Mouse (Mus musculus) limb, embryonic 10.5 days (tissue): ENCODE results near the gene Them7. TPM values are rescaled to one million over a fixed set of nuclear protein-coding genes. Genes with fewer than 3 reads are reported as not detected.

Experiments
- DNase-seq: peaks from one replicate; pipeline ENCODE4 v3.0.0-alpha.2; 2017; ENCODE audit warnings: low spot score
- H3K27ac ChIP-seq: fragments of 300-500 bp; sonication (generic); 2 replicates; pipeline ENCODE4 v1.5.1; 2016; ENCODE audit warnings: mild to moderate bottlenecking
- H3K27me3 ChIP-seq: fragments of 300-500 bp; sonication (generic); 2 replicates; pipeline ENCODE4 v1.6.1; 2016; ENCODE audit warnings: low read depth, mild to moderate bottlenecking; ENCODE audit not compliant: poor library complexity, severe bottlenecking
- H3K36me3 ChIP-seq: fragments of 300-500 bp; sonication (generic); 2 replicates; pipeline ENCODE4 v1.6.1; 2016; ENCODE audit warnings: mild to moderate bottlenecking, moderate library complexity
- H3K4me1 ChIP-seq: fragments of 300-500 bp; sonication (generic); 2 replicates; pipeline ENCODE4 v1.6.1; 2016
- H3K4me3 ChIP-seq: fragments of 300-500 bp; sonication (generic); 2 replicates; pipeline ENCODE4 v1.5.1; 2016; ENCODE audit warnings: mild to moderate bottlenecking, moderate library complexity
- H3K9me3 ChIP-seq: fragments of 300-500 bp; sonication (generic); replicated peaks from 2 replicates; pipeline ENCODE4 v1.6.1; 2016; ENCODE audit warnings: mild to moderate bottlenecking
- WGBS: fragments of 180-500 bp; shearing (Covaris S2); methylation state at CpG from one replicate; pipeline ENCODE4 v1.1.7; 2016; 5-methylcytosine and 5-hydroxymethylcytosine counted together
- polyA plus RNA-seq: library from polyadenylated mRNA; unstranded; fragments of >200 nt; fragmentation: Nextera tagmentation; extraction: Ambion mirVana; gene quantifications from 2 replicates; pipeline ENCODE4 v1.2.1, GENCODE M21; 2016

Gene Them7
- polyA plus RNA-seq, 1 experiment from 2014 or later = 1.9 TPM

DNA sequence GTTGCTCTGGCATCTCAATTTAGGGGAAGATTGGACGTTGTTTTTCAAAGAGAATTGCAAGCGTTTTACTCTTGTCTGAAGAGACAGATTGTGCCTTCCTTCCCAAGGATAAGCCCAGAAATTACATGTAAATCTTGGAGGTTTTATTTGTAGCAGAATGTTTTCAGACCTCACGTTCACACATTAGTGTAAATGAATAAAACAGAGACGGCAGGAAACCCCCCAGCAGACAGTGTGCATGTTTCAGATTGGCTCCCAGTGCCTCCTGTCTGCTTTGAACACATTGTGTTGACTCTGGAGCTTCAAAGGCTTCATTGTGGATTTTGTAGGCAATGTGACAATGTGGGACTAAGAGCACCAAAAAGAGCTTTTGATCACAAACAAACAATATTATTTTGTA lies 60.7 kb downstream of the Them7 start:
- DNase-seq = no peak
- H3K9me3 ChIP-seq = no peaks in the 10 kb centered on the region
- no peaks in the 10 kb centered on the region for H3K36me3 ChIP-seq
- WGBS = 78% methylated on average over 4 of the region's 4 CpGs
- no peak overlapping the region for H3K4me3 ChIP-seq
- H3K27me3 ChIP-seq = no peaks in the 10 kb centered on the region
- no peaks in the 10 kb centered on the region for H3K4me1 ChIP-seq
- no peak overlapping the region for H3K27ac ChIP-seq

- Histone ChIP-seq H3K27ac (no peak overlapping the region), H3K36me3 (no peaks in the 10 kb centered on the region), H3K4me1 (no peaks in the 10 kb centered on the region), H3K9me3 (no peaks in the 10 kb centered on the region), H3K4me3 (no peak overlapping the region), H3K27me3 (no peaks in the 10 kb centered on the region)
- 79% methylated on average over 1 of the region's 1 CpGs for WGBS
- no peak for DNase-seq
Observed at GRCm38 (mm10) chr2:105295823-105296222, 71.7 kb downstream of the Them7 start.

DNA sequence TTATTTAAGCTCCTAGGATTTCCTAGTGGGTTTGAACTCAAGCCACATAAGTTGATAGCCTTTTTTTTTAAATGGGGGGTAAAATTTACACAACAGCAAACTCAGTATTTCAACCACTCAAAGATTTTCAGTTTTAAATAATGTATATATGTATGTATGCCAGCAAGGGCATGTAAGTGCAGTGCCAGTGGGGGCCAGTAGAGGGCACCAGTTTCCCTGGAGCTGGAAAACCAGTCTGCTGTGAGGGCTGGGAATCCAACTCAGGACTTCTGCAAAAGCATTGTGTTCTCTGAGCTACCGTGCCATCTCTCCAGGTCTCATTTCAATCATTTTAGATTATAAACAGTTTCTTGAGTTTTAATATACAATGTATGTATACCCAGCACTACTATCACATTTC lies 74.8 kb downstream of the Them7 start:
- Histone ChIP-seq H3K27ac (no peak overlapping the region), H3K9me3 (no peaks in the 10 kb centered on the region), H3K27me3 (no peaks in the 10 kb centered on the region), H3K4me1 (no peaks in the 10 kb centered on the region), H3K36me3 (no peaks in the 10 kb centered on the region), H3K4me3 (no peak overlapping the region)
- 88% methylated on average over 1 of the region's 1 CpGs for WGBS
- DNase-seq = no peak

- WGBS = 95% methylated on average over 8 of the region's 8 CpGs
- Histone ChIP-seq H3K27ac (no peak overlapping the region), H3K4me1 (no peaks in the 10 kb centered on the region), H3K9me3 (no peaks in the 10 kb centered on the region), H3K27me3 (no peaks in the 10 kb centered on the region), H3K4me3 (no peak overlapping the region), H3K36me3 (no peaks in the 10 kb centered on the region)
- no peak for DNase-seq
Observed at GRCm38 (mm10) chr2:105301082-105301481, 77.0 kb downstream of the Them7 start.

- 46% methylated on average over 10 of the region's 10 CpGs for WGBS
- H3K36me3 ChIP-seq = no peaks in the 10 kb centered on the region
- no peaks in the 10 kb centered on the region for H3K27me3 ChIP-seq
- no peak overlapping the region for H3K4me3 ChIP-seq
- no peaks in the 10 kb centered on the region for H3K9me3 ChIP-seq
- no peak overlapping the region for H3K27ac ChIP-seq
- DNase-seq = no peak
- no peaks in the 10 kb centered on the region for H3K4me1 ChIP-seq
Observed at GRCm38 (mm10) chr2:105301531-105301930, 77.4 kb downstream of the Them7 start.

GRCm38 (mm10) chr2:105303962-105304514 lies 79.9 kb downstream of the Them7 start:
- Histone ChIP-seq H3K27me3 (no peaks in the 10 kb centered on the region), H3K36me3 (no peaks in the 10 kb centered on the region), H3K4me3 (no peak overlapping the region), H3K4me1 (0 out of 2 replicates have a peak, but pooled peaks cover 4% of the 10 kb centered on the region), H3K9me3 (no peaks in the 10 kb centered on the region), H3K27ac (no peak overlapping the region)
- 71% methylated on average over 6 of the region's 6 CpGs for WGBS
- DNase-seq = no peak

- 87% methylated on average over 6 of the region's 6 CpGs for WGBS
- H3K27me3 ChIP-seq = no peaks in the 10 kb centered on the region
- H3K27ac ChIP-seq = no peak overlapping the region
Observed at GRCm38 (mm10) chr2:105305876-105306275, 81.8 kb downstream of the Them7 start.

GRCm38 (mm10) chr2:105311414-105311813 lies 87.3 kb downstream of the Them7 start:
- no peaks in the 10 kb centered on the region for H3K36me3 ChIP-seq
- H3K27ac ChIP-seq = no peak overlapping the region
- peak; percentile 42 for DNase-seq
- no peak overlapping the region for H3K4me3 ChIP-seq
- H3K9me3 ChIP-seq = no peaks in the 10 kb centered on the region
- H3K27me3 ChIP-seq = peaks cover 27% of the 10 kb centered on the region; the same call in 1 of the 2 replicates
- H3K4me1 ChIP-seq = 0 out of 2 replicates have a peak, but pooled peaks cover 6% of the 10 kb centered on the region
- 45% methylated on average over 13 of the region's 13 CpGs for WGBS

More at GRCm38 (mm10) chr2:105305876-105306275, 81.8 kb downstream of the Them7 start:
- 0 out of 2 replicates have a peak, but pooled peaks cover 4% of the 10 kb centered on the region for H3K4me1 ChIP-seq
- H3K36me3 ChIP-seq = no peaks in the 10 kb centered on the region
- no peak overlapping the region for H3K4me3 ChIP-seq
- no peaks in the 10 kb centered on the region for H3K9me3 ChIP-seq
- DNase-seq = no peak

GRCm38 (mm10) chr2:105311991-105312390 lies 87.9 kb downstream of the Them7 start:
- Histone ChIP-seq H3K36me3 (no peaks in the 10 kb centered on the region), H3K27me3 (peaks cover 27% of the 10 kb centered on the region; the same call in 1 of the 2 replicates), H3K4me3 (no peak overlapping the region), H3K4me1 (0 out of 2 replicates have a peak, but pooled peaks cover 6% of the 10 kb centered on the region), H3K9me3 (no peaks in the 10 kb centered on the region), H3K27ac (no peak overlapping the region)
- DNase-seq = no peak
- 12% methylated on average over 7 of the region's 7 CpGs for WGBS

DNA sequence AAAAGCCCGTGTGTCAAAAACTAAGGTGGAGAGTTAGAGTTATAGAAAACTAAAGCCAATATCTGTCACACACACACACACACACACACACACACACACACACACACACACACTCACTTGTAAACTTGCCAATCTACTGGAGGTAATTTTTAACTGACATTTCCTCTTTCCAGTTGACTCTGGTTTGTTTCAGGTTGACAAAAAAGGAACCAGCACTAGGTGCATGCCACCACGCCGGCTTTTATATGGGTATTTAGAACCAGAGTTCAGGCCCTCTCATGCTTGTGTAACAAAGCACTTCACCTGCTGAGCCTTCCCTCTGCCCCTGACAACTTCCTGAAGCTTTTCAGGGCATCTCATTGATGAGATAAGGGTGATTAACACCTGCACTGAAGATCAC lies 89.0 kb downstream of the Them7 start:
- Histone ChIP-seq H3K4me1 (peaks cover 10% of the 10 kb centered on the region), H3K27me3 (peaks cover 27% of the 10 kb centered on the region; the same call in 1 of the 2 replicates), H3K9me3 (no peaks in the 10 kb centered on the region), H3K36me3 (no peaks in the 10 kb centered on the region), H3K27ac (no peak overlapping the region), H3K4me3 (no peak overlapping the region)
- DNase-seq = no peak
- 55% methylated on average over 3 of the region's 3 CpGs for WGBS

DNA sequence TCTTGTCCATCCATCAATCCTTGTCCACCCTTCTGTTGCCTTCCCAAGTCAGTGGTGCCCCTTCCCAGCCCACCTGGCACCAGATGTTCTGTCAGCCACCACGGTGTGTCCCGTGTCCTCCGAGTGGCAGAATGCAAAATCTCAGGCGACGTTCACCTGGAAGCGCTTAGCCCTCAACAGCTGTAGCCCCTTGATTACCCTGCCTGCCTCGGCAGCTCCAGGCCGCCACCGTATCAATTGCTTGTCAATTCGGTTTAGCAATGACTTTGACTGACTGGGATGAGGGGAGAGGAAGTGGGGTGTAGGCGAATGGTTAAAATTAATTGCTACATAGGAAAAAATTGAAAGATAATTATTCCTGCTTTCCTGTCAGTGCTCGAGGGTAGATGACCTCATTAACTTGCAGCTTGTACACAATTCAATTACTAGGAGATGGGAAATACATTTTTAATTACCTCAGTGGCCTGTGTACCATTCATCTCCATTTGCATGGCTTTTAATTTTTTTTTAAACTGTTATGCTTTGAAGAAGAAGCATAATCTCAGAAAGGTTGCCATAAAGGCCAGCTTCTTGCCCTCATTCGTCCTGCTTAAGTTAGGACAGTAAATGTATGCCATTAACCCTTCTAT lies 93.5 kb downstream of the Them7 start:
- peak; percentile 59 for DNase-seq
- Histone ChIP-seq H3K27me3 (peaks cover 11% of the 10 kb centered on the region; the same call in 1 of the 2 replicates), H3K27ac (no peak overlapping the region), H3K36me3 (no peaks in the 10 kb centered on the region), H3K4me1 (peaks cover 7% of the 10 kb centered on the region), H3K9me3 (no peaks in the 10 kb centered on the region), H3K4me3 (no peak overlapping the region)
- 55% methylated on average over 13 of the region's 13 CpGs for WGBS

GRCm38 (mm10) chr2:105326067-105326466 lies 101.9 kb downstream of the Them7 start:
- no peaks in the 10 kb centered on the region for H3K4me1 ChIP-seq

GRCm38 (mm10) chr2:105330024-105330423 lies 105.9 kb downstream of the Them7 start:
- Histone ChIP-seq H3K27me3 (peaks cover 10% of the 10 kb centered on the region; the same call in 1 of the 2 replicates), H3K4me3 (no peak overlapping the region), H3K27ac (no peak overlapping the region), H3K4me1 (no peaks in the 10 kb centered on the region), H3K36me3 (no peaks in the 10 kb centered on the region), H3K9me3 (no peaks in the 10 kb centered on the region)
- 93% methylated on average over 4 of the region's 4 CpGs for WGBS
- DNase-seq = no peak

More at GRCm38 (mm10) chr2:105326067-105326466, 101.9 kb downstream of the Them7 start:
- H3K36me3 ChIP-seq = no peaks in the 10 kb centered on the region
- no peaks in the 10 kb centered on the region for H3K27me3 ChIP-seq
- no peaks in the 10 kb centered on the region for H3K9me3 ChIP-seq
- H3K27ac ChIP-seq = no peak overlapping the region
- 89% methylated on average over 5 of the region's 5 CpGs for WGBS
- no peak overlapping the region for H3K4me3 ChIP-seq
- no peak for DNase-seq
